Mouse (Mus musculus): Measurements from ENCODE around the gene Fzd9.
"Not testable (repeated sequence)": the region's sequence is repeated elsewhere in the genome, so short reads cannot be mapped to it uniquely, and the experiment has no call there.

The Fzd9 gene

DNA sequence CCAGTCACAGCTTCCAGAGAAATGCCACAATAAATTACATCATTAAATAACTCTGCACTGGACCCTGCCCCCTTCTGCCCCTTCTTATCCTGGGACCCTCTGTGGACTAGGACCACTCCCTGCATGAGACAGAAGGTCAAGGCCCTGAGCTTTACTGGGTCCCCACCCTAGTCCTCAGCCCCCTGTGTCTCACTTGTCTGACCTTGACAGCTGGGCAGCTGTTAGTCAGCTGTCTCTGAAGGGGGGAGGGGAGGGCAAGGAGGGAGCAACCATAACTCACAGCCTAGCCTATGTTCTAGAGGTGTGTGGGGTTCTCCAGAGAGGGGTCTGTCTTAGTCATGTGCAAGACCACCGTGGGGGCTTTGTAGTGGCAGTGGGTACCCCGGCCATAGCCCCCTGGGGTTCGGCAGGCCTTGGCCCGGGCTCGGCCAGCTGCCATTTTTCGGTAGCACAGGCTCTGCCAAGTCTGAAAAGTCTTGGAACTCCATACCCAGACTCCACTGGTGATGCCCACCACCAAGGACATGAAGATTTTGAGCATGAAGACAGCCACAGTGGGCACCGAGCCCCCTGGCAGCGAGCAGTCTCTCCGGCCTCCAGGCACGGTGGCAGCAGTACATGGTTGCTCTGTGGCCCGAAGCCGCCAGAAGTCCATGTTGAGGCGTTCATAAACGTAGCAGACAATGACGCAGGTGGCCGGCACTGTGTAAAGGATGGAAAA is 1.9 kb downstream of the Fzd9 start:
- no peak for DNase-seq (ENCODE audit: low spot score)

DNA sequence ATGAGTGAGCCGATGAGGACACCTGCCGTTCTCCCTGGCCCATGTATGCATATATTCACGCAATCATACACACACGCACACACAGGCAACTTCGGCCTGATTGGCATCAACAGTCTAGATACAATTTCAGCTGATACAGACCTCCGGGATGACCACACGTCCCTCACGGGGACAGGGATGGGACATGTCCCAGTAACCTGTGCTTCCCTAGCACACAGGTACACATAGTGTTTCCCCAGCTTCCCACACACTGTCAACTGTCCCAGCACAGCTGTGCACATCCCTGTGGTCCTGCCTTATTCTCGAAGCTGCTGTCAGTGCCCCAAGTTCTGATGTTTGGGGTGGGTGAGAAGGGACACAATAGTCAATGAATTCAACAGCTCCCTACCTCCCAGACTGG is 3.7 kb downstream of the Fzd9 start:
- DNase-seq (ENCODE audit: low spot score) = no peak

DNA sequence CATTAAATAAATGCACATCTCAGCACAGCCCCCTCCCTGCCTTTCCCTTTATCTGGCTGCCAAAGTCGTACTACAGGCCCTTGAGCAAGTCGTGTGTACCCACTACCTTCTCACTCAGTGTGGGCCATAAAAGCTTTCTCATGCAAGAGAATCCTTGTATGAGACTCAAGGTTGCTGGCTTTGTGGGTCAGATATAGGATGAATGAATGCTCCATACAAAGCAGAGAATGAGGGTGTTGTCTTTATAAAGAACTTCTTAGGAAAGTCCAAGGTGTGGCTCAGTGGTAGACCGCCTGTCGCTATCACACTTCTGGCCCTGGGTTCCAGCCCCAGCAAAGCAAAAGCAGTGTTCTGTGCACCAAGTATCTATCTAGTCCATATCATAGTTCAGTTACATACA is 4.5 kb downstream of the Fzd9 start:
- no peak for DNase-seq (ENCODE audit: low spot score)

DNA sequence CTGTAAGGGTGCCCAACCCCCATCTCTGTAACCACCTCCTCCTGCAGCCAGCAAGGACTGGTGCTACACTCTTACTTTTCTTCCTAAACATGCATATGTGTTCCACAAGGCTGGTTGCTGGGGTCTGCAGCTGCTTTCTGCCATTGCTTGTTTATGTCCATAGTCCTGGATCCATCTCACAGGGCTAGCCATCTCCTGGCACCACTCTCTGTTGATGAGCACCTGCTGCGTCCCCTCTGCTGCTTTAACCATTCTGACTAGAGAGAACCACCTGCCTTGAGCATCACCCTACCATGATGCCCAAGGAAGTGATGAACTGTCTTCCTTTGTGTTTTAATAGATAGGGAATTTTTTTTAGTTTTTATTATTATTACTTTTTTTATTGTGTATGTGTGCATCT is 7.9 kb downstream of the Fzd9 start:
- no peak for DNase-seq (ENCODE audit: low spot score)

DNA sequence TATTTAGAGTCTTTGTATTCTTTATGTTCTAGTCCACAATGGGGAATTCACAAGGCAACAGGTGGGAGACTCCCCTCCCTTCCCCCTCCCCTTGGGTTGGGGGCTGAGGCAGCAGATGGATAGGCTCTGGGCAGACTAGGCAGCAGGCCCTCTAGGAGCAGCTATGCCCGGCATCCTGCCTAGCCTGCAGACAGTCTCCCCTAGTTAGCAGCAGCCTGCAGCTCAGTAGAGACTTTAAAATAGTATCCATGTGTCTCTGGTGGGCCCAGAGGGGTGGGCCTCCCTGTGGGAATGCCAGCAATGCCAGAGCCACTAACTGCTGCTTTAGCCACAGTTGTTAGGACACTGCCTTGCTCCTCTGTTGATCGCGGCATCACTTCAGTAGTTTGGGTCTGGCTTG is 8.4 kb downstream of the Fzd9 start:
- DNase-seq (ENCODE audit: low spot score) = no peak

DNA sequence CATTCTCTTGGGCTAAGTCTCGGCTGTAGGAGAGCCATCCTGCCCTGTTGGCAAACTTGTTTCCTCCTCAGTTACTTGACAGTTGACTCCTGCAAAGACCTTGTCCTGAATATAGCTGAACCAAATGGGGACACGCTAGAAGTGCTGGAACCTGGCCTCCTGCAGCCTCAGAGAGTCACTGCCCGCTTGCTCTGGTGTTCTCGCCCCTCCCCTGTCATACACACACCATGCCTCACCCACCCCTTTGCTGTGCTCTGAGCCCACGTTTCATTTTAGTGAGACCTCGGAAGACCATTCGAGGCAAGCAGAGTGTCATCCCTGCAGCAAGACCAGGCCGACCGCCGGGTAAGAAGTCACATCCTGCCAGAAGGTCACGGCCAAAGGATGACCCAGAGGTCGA is 8.9 kb downstream of the Fzd9 start:
- DNase-seq (ENCODE audit: low spot score) = no peak

DNA sequence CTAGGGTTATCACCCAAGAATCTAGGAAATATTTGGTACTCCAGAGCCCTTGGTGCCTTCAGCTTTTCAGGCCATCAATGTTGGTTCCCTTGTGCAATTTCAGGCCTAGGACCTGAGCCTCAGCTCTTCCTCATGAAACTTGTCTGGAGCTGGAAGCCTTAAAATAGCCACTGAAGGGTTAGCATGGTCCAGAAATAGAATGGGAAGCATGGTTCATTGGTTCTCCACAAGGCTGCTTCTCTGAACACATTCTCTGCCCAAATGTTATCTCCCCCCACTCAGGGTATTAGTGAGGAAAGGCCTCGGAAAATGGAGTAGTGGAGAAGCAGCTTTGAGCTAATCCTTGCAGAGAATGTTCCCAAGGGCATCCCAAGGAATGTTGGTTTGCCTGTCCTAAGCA is 9.6 kb downstream of the Fzd9 start:
- no peak for DNase-seq (ENCODE audit: low spot score)

DNA sequence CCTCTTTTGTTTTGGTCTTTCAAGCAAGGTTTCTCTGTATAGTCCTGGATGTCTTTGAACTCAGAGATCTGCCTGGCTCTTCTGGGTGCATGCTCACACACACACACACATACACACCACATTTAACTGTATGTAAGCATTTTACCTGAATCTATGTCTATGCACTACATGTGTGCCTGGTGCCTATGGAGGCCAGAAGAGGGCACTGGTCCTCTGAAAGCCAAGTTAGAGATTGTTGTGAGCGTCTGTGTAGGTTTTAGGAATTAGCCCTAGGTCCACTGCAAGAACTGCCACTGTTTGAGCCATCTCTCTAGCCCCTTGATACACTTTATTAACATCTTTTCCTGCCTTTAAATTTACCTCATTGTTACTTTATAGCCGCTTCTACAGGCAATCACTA is 12.2 kb downstream of the Fzd9 start:
- DNase-seq (ENCODE audit: low spot score) = no peak

DNA sequence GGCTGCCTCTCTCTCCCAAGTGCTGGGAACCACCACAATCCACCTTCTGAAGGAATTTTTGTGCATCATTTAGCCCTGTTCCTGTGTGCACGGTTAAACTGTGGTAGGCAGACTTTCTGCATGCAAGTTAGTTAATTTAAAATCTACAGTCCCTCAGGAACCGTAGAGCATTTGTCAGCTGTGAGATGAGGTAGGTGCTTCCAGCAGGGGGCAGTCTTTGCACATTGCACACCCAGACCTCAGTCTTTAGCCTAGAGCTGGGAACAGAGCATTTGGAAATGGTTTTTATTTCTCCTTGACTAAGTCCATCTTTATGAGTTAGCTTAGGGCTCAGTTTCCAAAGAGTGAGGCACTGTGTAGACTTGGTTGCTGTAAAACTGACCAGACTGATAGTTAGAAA is 14.5 kb downstream of the Fzd9 start:
- DNase-seq (ENCODE audit: low spot score) = peak; percentile 57

DNA sequence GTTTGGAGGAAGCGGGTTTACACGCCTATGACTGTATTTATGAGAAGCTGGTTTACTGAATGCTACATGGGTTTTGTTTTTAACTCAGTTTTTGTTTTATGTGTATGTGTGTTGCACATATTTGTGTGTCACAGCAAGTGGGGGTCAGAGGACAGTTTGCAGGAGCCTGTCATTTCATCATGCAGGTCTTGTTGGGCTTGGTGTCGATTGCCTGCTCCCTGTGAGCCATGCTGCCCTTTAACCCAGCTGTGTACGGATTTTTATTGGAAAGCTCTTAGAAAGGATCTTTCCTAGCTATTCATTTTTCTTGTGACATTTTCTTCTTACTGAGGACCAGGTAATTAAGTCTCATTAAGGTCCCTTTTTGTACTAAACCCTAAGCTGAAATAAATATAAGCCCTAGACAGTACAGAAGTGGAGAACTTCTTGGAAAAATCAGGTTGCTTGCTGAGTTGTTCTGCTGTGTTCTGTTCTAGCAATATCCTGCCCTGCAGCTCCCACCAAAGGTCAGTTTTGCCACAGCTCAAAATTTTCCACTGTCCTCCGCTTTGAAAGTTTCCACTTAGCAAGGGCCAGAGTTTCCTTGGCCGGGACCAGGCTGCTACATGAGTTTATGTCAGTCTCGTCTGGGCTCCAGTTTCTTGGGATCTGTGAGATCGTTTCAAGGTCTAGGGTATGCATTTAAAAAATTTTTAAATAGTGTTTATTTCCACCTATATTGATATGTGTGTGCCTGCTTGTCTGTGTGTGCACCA is 17.7 kb downstream of the Fzd9 start:
- no peak for DNase-seq (ENCODE audit: low spot score)

DNA sequence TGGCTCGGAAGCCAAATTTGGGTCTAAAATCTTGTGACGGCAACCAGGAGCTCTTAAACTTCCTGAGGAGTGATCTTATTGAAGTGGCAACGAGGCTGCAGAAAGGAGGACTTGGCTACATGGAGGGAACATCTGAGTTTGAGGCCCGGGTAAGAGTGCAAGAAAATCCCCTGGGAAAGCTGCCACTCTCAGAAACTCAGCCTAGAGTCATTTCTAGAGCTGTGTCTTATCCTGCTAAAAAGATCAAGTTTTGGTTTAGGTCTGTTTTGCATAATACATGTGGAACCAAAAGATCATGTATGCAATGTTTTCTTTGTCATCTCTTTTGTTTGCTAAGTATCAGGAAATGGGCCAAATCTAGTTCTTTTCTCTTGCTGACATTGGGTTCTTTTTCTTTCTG is 20.8 kb downstream of the Fzd9 start:
- DNase-seq (ENCODE audit: low spot score) = no peak

DNA sequence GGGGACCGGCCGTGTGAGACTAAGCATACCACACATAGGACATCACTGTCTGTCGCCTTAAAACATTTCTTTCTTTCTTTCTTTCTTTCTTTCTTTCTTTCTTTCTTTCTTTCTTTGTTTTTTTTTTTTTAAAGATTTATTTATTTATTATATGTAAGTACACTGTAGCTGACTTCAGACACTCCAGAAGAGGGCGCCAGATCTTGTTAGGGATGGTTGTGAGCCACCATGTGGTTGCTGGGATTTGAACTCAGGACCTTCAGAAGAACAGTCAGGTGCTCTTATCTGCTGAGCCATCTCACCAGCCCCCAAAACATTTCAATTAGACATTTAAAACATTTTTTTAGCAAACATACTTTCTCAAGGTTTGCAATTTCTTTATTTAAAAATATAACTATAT is 25.2 kb downstream of the Fzd9 start:
- DNase-seq (ENCODE audit: low spot score) = not testable (repeated sequence)

DNA sequence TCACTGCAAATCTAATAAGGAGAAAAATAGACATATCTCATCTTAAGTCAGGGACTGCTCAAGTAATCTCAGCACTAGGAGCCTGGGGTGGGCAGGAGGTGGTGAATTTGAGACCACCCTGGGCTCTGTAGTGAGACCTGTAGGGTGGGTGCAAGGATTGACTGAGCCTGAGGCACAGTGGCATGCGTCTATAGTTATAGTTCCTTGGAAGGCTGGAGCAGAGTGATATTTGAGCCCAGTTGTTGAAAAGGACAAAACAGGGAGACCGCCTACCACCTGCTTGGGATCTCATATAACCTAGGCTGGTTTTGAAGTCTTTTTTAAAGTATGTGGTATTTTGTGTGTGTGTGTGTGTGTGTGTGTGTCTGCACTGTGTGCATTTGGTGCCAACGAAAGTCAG is 26.9 kb downstream of the Fzd9 start:
- DNase-seq (ENCODE audit: low spot score) = no peak

DNA sequence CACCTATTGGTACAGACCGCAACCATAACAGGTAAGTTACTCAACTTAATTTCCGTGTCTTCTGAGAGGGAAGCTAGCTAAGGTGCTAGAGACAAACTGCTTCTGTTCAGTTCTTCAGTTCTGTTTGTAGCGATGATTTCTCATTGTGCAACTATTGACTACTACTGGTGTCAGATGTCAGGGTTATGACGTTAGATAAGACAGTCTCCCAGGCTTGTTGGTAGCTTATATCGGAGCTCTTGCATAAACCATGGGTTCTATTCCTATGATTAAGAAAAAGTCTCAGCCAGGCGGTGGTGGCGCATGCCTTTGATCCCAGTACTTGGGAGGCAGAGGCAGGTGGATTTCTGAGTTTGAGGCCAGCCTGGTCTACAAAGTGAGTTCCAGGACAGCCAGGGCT is 29.0 kb downstream of the Fzd9 start:
- DNase-seq (ENCODE audit: low spot score) = no peak

DNA sequence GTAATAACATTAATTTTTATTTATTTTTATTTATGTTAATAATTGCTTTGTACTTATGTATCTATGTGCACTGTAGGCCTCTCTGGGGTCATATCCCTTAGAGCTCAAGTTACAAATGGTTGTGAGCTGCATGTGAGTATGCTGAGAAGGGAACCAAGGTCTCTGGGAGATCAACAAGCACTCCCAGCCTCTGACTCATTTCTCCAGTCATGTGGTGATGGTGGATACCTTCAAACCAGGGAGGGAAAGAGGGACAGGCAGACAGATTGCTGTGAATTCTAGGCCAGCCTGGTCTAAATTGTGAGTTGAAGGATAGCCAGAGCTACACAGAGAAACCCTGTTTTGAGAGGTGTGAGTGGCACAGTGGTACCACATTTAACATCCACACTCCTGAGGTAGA is 30.1 kb downstream of the Fzd9 start:
- DNase-seq (ENCODE audit: low spot score) = no peak

DNA sequence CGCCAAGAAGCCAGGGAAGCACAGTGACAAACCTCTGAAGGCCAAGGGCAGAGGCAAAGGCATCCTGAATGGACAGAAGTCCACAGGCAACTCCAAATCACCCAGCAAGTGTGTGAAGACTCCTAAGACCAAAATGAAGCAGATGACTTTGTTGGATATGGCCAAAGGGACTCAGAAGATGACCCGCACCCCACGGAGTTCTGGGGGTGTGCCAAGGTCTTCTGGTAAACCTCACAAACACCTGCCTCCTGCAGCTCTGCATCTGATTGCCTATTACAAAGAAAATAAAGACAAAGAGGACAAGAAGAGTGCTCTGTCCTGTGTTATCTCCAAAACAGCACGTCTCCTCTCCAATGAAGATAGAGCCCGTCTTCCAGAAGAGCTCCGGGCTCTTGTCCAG is 34.2 kb downstream of the Fzd9 start:
- no peak for DNase-seq (ENCODE audit: low spot score)

DNA sequence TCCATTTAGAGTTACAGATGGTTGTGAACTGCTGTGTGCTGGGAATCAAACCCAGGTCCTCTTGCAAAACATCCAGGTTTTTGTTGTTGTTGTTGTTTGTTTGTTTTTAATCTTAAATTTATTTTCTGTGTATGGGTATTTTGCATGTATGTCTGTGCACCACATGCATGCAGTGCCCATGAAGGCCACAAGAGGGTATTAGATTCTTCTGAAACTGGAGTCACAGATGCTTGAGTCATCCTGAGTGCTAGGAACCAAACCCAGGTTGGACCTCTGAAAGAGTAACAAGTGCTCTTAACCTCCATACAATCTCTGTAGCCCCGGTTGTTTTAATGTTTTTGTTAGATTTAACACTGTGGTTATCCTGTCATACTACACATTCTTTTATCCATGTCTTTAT is 42.8 kb downstream of the Fzd9 start:
- DNase-seq (ENCODE audit: low spot score) = no peak

DNA sequence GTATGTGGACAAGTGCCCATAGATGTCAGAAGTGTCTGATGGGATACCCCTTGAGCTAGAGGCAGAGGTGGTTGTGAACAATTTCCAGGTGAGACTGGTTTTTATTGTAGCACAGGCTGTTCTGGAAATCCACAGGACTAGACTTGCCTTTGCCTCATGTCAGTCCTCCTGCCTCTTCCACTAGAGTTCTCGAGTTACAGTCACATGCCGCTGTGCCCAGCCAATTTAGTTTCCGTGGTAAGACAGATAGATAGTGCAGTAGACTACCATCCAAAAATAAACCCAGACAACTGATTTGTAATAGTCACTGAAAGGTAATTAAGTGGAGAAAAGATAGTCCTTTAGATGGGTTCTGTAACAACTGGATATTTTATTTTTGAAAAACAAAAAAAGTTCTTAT is 48.3 kb downstream of the Fzd9 start:
- no peak for DNase-seq (ENCODE audit: low spot score)

Data from layer of hippocampus, adult 9-10 months (tissue).